In the genomic region with DNA sequence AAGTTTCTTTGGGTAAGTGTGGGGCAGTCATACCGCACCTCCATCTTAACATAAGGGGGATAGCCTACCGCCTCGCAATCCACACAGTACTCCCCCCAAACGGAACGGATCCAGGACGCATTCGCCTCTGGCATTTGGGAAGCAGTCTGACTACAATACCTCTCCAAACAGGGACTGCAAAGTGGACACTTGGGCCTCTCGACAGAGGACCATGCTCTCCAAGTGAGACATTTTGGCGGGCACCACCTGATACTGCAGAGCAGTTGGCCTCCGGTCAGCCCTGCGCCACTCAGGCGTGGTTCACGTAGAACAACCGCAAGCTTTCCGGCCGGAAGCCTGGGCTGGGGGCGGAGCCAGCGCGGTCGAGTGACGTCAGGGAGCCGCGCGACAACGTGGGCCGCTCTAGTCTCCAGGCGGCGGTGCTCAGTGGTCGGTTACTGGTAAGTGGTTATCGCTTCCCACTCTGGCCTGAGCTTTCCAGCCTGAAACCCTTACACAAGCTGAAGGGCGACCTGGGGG, we compare ENCODE assay signal across 7 mouse cellular contexts. TPM values are rescaled to one million over a fixed set of nuclear protein-coding genes. Genes with fewer than 3 reads are reported as not detected.
A peak's percentile ranks its signal among the peaks of the same experiment; 100 is the strongest.
DNase-seq lines count a peak whose midpoint lies in the region; ATAC-seq lines count a peak whose summit lies in the region.

A gene (minus strand): TSS at position 397 of the 519 bp plus-strand sequence.

- H3K9me3 ChIP-seq in embryonic facial prominence, embryonic 11.5 days (replicated peaks; ENCODE audit: control insufficient read depth, low read length), result no peaks in the 10 kb centered on the region
- H3K9me3 ChIP-seq in limb, embryonic 11.5 days (ENCODE audit: control insufficient read depth, low read length), result no peaks in the 10 kb centered on the region
- H3K9me3 ChIP-seq in midbrain, embryonic 14.5 days (ENCODE audit: control insufficient read depth, low read length), result no peaks in the 10 kb centered on the region

- no peaks in the 10 kb centered on the region; the same call in 1 of the 2 replicates for H3K36me3 ChIP-seq in embryonic facial prominence, embryonic 11.5 days (replicated peaks; ENCODE audit: control insufficient read depth, insufficient read depth, low read depth, low read length)
- H3K36me3 ChIP-seq in limb, embryonic 11.5 days (ENCODE audit: control insufficient read depth, insufficient read depth, low read length), result no peaks in the 10 kb centered on the region; the same call in 1 of the 2 replicates
- peaks cover 17% of the 10 kb centered on the region for H3K36me3 ChIP-seq in midbrain, embryonic 14.5 days (ENCODE audit: control insufficient read depth, insufficient read depth, low read length)

- H3K27ac ChIP-seq in embryonic facial prominence, embryonic 11.5 days (replicated peaks; ENCODE audit: low read depth, low read length), result peak within 1 kb of the TSS; percentile 59; the same call in 1 of the 2 replicates
- peak within 1 kb of the TSS; percentile 6; the same call in 1 of the 2 replicates for H3K27ac ChIP-seq in limb, embryonic 11.5 days (replicated peaks; ENCODE audit: low read depth, low read length)
- H3K27ac ChIP-seq in midbrain, embryonic 14.5 days (replicated peaks; ENCODE audit: low read depth, low read length), result peak within 1 kb of the TSS; percentile 82

- H3K27me3 ChIP-seq in embryonic facial prominence, embryonic 11.5 days (ENCODE audit: control insufficient read depth, insufficient read depth, low read length), result no peaks in the 10 kb centered on the region
- no peaks in the 10 kb centered on the region for H3K27me3 ChIP-seq in limb, embryonic 11.5 days (ENCODE audit: control insufficient read depth, insufficient read depth, low read length)
- no peaks in the 10 kb centered on the region for H3K27me3 ChIP-seq in midbrain, embryonic 14.5 days (ENCODE audit: control insufficient read depth, insufficient read depth, low read length)

- peak; percentile 96 for DNase-seq in adrenal gland, postnatal 14 days
- DNase-seq in embryonic facial prominence, embryonic 11.5 days (ENCODE audit: low spot score), result peak; percentile 96
- DNase-seq in heart, adult 11 months, result peak; percentile 99
- DNase-seq in kidney, adult 18-20 months, result peak; percentile 93
- peak; percentile 96 for DNase-seq in limb, embryonic 11.5 days (ENCODE audit: low spot score)
- peak; percentile 97 for DNase-seq in midbrain, embryonic 14.5 days
- DNase-seq in spleen, adult 18-20 months, result peak; percentile 85 to 93

- peak; percentile 97 for ATAC-seq in embryonic facial prominence, embryonic 11.5 days (replicated peaks; ENCODE audit: insufficient number of reproducible peaks, low FRiP score, low TSS enrichment, low read depth)
- peak; percentile 99 for ATAC-seq in limb, embryonic 11.5 days (ENCODE audit: insufficient number of reproducible peaks, low FRiP score, low TSS enrichment, low read depth)
- ATAC-seq in midbrain, embryonic 14.5 days (ENCODE audit: low FRiP score, low TSS enrichment), result peak; percentile 99

- peak within 1 kb of the TSS; percentile 87 for H3K9ac ChIP-seq in embryonic facial prominence, embryonic 11.5 days (replicated peaks; ENCODE audit: low read length)
- H3K9ac ChIP-seq in limb, embryonic 11.5 days (ENCODE audit: low read length), result peak within 1 kb of the TSS; percentile 65
- H3K9ac ChIP-seq in midbrain, embryonic 14.5 days (replicated peaks; ENCODE audit: low read length), result peak within 1 kb of the TSS; percentile 75

- H3K4me3 ChIP-seq in embryonic facial prominence, embryonic 11.5 days (ENCODE audit: low read depth, low read length), result peak within 1 kb of the TSS; percentile 63
- peak within 1 kb of the TSS; percentile 45 for H3K4me3 ChIP-seq in limb, embryonic 11.5 days (ENCODE audit: low read depth, low read length)
- peak within 1 kb of the TSS; percentile 77 for H3K4me3 ChIP-seq in midbrain, embryonic 14.5 days (replicated peaks; ENCODE audit: low read depth, low read length)

- peak within 1 kb of the TSS; percentile 63 for H3K4me2 ChIP-seq in embryonic facial prominence, embryonic 11.5 days (ENCODE audit: low read depth, low read length)
- peak within 1 kb of the TSS; percentile 66 for H3K4me2 ChIP-seq in limb, embryonic 11.5 days (ENCODE audit: low read depth, severe bottlenecking)
- peak within 1 kb of the TSS; percentile 90 for H3K4me2 ChIP-seq in midbrain, embryonic 14.5 days (ENCODE audit: low read length)

- 0% methylated on average over 31 of the region's 31 CpGs for WGBS in embryonic facial prominence, embryonic 11.5 days
- 0% methylated on average over 31 of the region's 31 CpGs for WGBS in limb, embryonic 11.5 days
- under 1% methylated on average over 31 of the region's 31 CpGs for WGBS in midbrain, embryonic 14.5 days

- no peaks in the 10 kb centered on the region for H3K4me1 ChIP-seq in embryonic facial prominence, embryonic 11.5 days (ENCODE audit: control insufficient read depth, insufficient read depth, low read length)
- H3K4me1 ChIP-seq in limb, embryonic 11.5 days (ENCODE audit: control insufficient read depth, insufficient read depth, low read length), result no peaks in the 10 kb centered on the region
- H3K4me1 ChIP-seq in midbrain, embryonic 14.5 days (ENCODE audit: control insufficient read depth, insufficient read depth, low read length), result peaks cover 4% of the 10 kb centered on the region; the same call in 1 of the 2 replicates

RNA-seq across cellular contexts. Expression of the gene that starts here (rescaled TPM):
- total RNA-seq in adrenal gland, postnatal 14 days (2021), result 17.9 and 20.4 TPM in 2 replicates
- polyA plus RNA-seq in embryonic facial prominence, embryonic 11.5 days (2014; fragmentation: Nextera tagmentation; extraction: Ambion mirVana), result 59.9 and 60.2 TPM in 2 replicates
- polyA plus RNA-seq in limb, embryonic 11.5 days (2014; fragmentation: Nextera tagmentation; extraction: Ambion mirVana), result 51.2 and 54.8 TPM in 2 replicates
- polyA plus RNA-seq in midbrain, embryonic 14.5 days (2014; fragmentation: Nextera tagmentation; extraction: Ambion mirVana), result 35.8 and 41.6 TPM in 2 replicates

Comparison
In these comparisons a context has a peak if more than half of its experiments do, and no peak if none do; other contexts are left out.
1. Peak in every context shown above with its lines: DNase-seq, ATAC-seq, H3K4me3 ChIP-seq and H3K27ac ChIP-seq.
2. H3K27ac ChIP-seq: peak in every context shown above with its lines; median percentile 82 in midbrain, embryonic 14.5 days; 59 in embryonic facial prominence, embryonic 11.5 days; 6 in limb, embryonic 11.5 days.